Mouse (Mus musculus) retina, postnatal 1 day (tissue): Measurements from ENCODE around the gene Lcn12.

Experiments used
- DNase-seq: peaks from one replicate; pipeline ENCODE4 v3.0.0-alpha.2; 2012

The Lcn12 gene

GRCm38 (mm10) chr2:25493476-25493961, at the start of gene Lcn12:
Gene Lcn12 (minus strand): TSS chr2:25493911.
- no peak for DNase-seq

DNA sequence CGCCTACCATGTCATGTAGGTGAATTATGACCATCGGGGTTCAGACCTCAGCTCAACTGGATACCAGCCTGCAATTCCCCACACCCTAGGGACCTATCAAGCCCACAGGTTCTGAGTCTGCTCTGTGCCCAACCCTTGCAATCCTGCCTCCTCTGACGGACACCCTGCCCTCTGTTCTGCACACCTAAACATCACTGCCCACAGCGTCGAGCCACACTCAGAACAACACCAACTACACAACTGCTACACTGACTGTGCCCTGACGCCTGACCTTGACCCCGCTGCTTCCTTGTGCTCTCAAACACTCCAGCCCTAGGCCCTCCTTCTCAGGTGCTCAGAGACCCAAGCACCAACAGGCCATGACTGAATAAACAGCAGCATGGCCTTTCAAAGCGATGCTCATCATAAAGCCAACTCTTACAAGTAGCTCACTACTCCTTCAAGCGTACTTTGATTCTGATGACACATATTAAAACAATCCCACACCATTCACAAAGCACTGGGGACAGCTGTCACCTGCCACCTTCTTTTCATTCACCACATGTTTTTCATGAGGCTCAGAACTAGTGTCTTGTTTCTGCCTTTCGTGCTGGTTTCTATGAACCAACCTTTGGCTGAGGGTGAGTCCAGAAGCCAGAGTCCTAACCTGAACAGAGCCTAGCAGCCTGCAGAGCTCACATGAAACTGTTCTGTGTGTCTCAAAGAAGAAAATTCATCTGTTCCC, 48.1 kb upstream of the Lcn12 start:
- DNase-seq, result no peak

- no peak for DNase-seq
Observed at GRCm38 (mm10) chr2:25540541-25540948, 46.8 kb upstream of the Lcn12 start.

GRCm38 (mm10) chr2:25536531-25536930, 42.8 kb upstream of the Lcn12 start:
- DNase-seq, result no peak

- DNase-seq, result no peak
Observed at GRCm38 (mm10) chr2:25534866-25535182, 41.1 kb upstream of the Lcn12 start.

DNA sequence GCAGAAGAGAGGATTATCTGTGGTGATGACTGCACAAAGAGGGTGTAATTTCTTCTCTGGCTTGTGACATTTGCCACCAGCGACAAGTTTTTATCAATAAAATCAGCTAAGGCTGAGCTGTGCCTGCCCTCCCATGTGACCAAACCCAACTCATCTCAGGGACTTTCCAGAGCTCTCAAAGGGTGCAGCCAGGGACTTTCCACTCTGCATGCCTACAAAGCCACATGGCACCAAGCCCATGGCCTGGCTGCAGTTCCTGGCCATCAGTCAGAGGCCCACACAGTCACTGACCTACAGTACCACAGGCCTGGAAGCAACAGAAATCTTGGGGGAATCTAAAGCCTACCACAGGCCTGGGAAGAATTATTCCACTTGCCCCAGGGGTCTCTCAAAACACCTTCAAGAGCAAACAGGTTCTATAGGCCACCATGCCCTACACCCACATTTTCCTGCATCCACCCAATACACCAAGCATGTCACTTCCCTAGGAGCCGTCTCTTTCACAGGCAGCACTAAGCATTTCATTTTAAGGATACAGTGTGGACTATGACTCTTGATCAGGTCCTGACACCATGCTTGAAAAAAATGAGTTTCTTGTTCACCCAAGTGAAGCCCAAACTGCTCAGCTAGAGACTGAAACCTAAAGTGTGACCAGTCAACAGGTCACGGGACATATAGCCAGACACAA, 40.6 kb upstream of the Lcn12 start:
- no peak for DNase-seq

DNA sequence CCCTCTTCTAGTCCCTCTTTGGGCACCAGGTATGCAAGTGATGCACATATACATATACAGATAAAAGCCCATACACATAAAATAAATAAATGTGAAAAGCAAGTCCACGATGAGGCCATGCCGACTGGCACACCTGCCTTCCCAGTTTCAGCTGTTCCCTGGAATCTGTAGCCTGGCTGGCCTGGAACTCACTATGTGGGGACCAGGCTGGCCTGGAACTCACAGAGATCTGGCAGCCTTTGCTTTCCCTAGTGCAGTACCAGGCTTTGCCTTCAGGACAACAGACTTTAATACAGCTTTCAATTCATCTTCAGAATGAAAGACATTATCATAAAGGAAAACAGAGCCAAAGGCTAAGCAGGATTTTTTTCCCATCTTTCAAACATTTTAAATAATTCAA, 40.0 kb upstream of the Lcn12 start:
- DNase-seq, result no peak

DNA sequence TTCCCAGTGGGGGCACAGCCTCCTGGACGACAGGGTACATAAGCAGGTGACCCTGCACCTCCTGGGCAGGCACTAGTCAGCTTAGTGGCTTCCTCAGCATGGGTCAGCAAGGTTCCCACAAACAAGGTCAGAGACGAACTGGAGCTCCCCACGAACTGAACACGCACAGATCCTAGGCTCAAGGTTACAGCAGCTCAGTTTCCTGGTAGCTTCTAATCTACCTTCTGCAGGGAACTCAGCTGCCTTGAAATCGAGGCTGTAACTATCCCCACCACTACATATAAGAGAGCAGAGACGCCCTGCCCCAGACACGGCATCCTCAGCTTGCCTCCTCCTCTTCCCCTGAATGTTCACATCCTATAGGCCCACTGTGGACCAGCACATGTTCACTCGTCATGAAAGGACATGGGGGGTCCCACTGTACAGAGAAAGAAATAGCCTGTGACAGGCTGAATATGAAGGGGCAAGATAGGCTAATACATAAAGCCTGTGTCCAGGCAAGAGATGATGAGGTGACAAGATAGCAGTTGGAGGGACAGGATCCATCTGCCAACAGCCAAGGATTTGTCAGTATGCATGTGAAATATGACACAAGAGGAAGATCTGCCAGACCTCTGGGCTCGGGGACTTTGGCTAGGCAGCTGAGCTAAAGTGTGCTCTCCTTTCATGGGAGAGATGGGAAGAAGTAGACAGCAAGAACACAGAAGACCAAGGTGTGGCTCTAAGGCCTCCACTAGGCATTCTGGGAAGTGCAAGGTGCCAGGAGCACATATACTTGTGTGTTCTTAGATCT, 33.0 kb upstream of the Lcn12 start:
- DNase-seq, result no peak

DNA sequence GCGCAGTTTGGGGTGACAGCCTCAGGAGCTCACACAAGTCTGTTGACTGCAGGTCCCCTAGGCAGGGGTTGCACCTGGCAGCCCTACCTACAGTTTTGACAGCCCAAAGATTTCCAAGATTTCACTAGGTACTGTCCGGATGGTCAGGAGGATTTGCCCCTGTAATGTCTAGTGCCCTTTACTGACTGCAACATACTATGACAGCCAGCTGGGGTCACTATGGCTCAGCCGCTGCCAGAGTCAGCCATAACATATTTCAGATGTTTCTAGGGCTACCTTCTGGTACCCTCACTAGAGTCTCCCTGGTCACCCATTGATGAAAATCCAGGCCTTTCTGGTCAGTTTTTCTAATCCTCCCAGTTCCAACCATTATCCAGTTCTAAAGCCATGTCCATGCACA, 16.2 kb upstream of the Lcn12 start:
- DNase-seq, result peak; percentile 11

DNA sequence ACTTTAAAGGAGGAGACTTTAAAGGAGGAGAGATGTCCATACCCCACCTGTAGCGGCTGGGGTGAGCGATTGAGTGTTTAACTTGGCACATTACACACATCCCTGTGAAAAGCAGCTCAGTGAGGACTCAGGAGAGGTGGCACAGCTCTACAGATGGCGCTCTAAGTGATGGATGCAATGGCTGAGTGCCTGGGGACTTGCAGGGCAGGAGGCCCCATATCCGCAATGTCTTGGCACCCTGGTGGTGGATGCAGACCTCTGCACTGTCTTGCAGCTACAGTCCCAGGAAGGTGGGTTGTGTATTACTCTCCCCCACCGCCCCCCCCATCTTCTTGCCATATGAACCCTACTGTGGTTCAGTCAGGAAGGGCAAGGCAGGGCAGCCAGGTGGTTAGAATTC, 13.3 kb upstream of the Lcn12 start:
- peak; percentile 57 for DNase-seq

GRCm38 (mm10) chr2:25505860-25506259, 12.1 kb upstream of the Lcn12 start:
- DNase-seq, result no peak

DNA sequence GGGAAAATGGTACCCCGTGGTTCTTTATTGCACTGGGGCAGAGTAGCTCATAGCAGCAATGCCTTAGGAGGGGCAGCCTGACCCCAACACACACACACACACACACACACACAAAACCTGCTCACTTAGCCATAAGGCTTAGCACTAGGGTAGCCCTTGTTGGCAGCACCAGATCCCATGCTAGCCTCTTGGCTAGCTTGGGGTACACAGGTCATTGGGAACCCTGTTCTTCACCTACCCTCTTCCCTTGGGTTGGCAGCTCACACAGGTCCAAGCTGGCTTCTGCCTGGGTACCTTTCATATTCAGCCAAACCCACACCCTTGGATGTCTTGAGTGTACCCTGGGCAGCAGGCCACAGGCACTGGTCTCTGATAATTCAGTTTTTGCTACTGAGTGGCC, 11.3 kb upstream of the Lcn12 start:
- DNase-seq, result no peak

GRCm38 (mm10) chr2:25504538-25504937, 10.8 kb upstream of the Lcn12 start:
- DNase-seq, result no peak

DNA sequence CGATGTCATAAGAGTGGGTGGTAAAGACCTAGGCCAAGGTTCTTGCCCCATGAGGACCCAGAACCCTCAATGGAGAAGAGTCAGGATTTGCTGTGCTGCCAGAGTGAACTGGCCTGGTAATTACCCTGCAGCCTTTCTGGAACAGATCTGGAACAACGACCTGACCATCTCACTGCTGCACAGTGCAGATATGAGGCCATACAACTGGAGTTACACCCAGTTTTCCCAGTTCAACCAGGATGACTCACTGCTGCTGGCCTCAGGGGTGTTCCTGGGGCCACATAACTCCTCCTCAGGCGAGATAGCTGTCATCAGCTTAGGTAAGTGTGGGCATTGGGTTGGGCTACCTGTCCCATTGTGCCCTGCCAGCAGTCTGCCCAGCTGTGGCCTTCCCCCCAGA, 9.0 kb upstream of the Lcn12 start:
- DNase-seq, result no peak

DNA sequence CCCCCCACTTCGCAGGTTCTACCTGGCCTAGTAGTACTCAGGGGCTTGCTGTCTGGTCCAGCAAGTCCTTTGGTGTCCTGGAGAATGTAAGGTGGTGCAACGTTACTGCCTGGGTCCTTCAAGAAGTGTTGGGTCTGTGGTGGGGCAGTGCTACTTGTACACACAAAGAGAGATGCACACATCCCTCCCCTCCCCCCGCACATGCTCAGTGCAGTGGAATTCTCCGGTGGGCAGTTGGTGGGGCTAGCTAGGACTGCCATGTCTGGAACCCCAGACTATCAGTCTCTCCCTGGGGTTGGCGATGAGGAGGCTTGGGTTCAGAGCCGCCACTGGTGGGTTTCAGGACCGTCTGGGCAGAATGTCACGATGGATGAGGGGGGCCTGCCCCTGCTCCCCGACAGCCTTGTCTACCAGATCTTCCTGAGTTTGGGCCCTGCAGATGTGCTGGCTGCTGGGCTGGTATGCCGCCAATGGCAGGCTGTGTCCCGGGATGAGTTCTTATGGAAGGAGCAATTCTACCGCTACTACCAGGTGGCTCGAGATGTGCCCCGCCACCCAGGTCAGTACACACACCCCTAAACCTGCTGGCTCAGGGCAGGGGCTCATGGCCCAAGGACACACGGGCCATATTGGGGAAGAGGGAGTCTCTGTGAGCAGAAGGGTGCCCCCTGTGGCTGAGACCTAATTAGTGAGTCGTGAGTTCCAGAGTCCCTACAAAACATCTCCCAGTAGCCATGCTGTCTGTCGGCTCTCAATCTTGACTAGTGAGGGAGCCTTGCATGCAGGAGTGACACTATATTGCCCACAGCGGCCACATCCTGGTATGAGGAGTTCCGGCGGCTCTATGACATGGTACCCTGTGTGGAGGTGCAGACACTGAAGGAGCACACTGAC, 8.1 kb upstream of the Lcn12 start, which contains the start of gene C8g:
Gene C8g (minus strand): TSS at position 127 of the 894 bp plus-strand sequence.
- DNase-seq, result peak; percentile 18

GRCm38 (mm10) chr2:25500576-25501405, 7.1 kb upstream of the Lcn12 start, which contains the start of gene Fbxw5:
Gene Fbxw5 (plus strand): TSS chr2:25500750.
- DNase-seq, result peak; percentile 97

- no peak for DNase-seq
Observed at GRCm38 (mm10) chr2:25500071-25500575, 6.4 kb upstream of the Lcn12 start.

- no peak for DNase-seq
Observed at GRCm38 (mm10) chr2:25498622-25499478, 5.1 kb upstream of the Lcn12 start.

DNA sequence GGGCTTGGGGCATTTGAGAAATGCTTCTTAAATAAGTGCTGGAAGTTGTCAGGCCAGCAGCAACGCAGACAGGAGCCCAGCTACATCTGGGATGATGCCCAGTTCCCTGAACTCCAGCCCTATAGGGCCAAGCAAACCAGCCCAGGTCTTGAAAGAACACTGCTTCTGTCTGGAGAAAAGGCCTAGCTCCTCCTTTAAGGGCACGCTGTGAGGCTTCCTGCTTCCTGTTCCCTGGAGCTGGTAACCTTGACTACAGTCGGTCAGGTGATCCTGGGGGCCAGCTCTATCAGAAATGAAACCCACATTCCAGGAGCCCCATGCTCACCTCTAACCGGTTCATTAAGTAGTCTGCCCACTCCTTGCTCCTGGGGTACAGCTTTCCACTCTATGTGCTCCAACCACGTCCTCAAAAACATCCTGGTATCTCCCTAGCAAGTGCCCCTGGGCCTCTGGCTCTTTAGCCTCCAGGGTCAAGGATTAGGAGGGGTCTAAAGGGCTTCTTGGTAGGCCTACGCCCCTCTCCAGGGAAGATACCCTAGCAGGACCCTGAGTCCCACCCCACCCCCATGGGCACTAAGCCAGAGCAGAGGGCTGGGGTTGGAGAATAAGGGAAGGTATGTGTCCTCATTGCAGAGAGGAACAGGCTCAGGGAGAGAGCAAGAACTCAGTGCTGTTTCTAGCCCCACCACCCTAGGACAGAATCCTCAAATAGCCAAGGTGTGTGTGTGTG, 4.3 kb upstream of the Lcn12 start:
- DNase-seq, result no peak

- DNase-seq, result peak; percentile 71
Observed at GRCm38 (mm10) chr2:25496462-25496861, 2.8 kb upstream of the Lcn12 start.
